ENCODE assay signal across 25 mouse cellular contexts in the genomic region with DNA sequence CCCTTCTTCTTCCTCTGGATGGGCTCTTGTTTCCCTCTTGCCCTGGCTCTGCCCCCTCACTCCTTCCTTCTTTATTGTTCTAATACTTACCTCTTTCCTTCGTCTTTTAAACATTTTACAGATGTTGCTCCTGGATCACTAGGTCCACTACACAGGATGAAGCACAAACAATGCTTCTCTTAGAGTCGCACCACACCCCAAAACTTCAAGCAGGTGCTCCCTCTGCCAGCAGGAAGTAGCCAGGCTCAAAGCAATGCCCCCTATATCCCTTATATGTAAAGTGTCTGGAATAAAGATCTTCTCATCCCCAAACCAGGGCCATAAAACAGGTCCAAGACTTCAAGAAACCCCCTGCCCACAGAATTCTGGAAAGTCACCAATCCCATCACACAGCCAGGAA.
"Had no signal": no experiment of that assay in that cellular context is flagged by ENCODE, and none has a peak within 500 bp of the region (broad histone marks: within the 10 kb centered on the region; RNA-seq: fewer than 3 reads in every experiment).

No protein-coding gene starts in this region.

- H3K4me1 ChIP-seq: limb, embryonic 13.5 days; limb, embryonic 15.5 days had no signal

- H3K4me2 ChIP-seq: heart, embryonic 13.5 days; heart, embryonic 15.5 days; hindbrain, embryonic 13.5 days; hindbrain, embryonic 15.5 days; kidney, embryonic 15.5 days; limb, embryonic 13.5 days; limb, embryonic 15.5 days; liver, embryonic 12.5 days had no signal

- H3K9me3 ChIP-seq: heart, embryonic 13.5 days; heart, embryonic 15.5 days; hindbrain, embryonic 13.5 days; hindbrain, embryonic 15.5 days; kidney, embryonic 15.5 days; limb, embryonic 13.5 days; limb, embryonic 15.5 days; liver, embryonic 12.5 days had no signal

- ATAC-seq: hindbrain, postnatal 0 days; intestine, embryonic 16.5 days; liver, embryonic 12.5 days had no signal

- H3K27ac ChIP-seq: heart, embryonic 13.5 days; heart, embryonic 15.5 days; hindbrain, embryonic 13.5 days; hindbrain, embryonic 15.5 days; hindbrain, postnatal 0 days; kidney, embryonic 15.5 days; kidney, postnatal 0 days; limb, embryonic 13.5 days; limb, embryonic 15.5 days; liver, embryonic 12.5 days; liver, embryonic 14.5 days had no signal

- H3K36me3 ChIP-seq: heart, embryonic 13.5 days; heart, embryonic 15.5 days; hindbrain, embryonic 13.5 days; hindbrain, embryonic 15.5 days; kidney, embryonic 15.5 days; limb, embryonic 13.5 days; limb, embryonic 15.5 days; liver, embryonic 12.5 days had no signal

- H3K9ac ChIP-seq: heart, embryonic 13.5 days; heart, embryonic 15.5 days; hindbrain, embryonic 13.5 days; hindbrain, embryonic 15.5 days; kidney, embryonic 15.5 days; limb, embryonic 13.5 days; limb, embryonic 15.5 days; liver, embryonic 12.5 days; liver, embryonic 14.5 days had no signal

- H3K27me3 ChIP-seq: heart, embryonic 13.5 days; hindbrain, embryonic 15.5 days; kidney, embryonic 15.5 days; limb, embryonic 13.5 days; limb, embryonic 15.5 days had no signal

- H3K4me3 ChIP-seq: heart, embryonic 13.5 days; heart, embryonic 15.5 days; hindbrain, embryonic 13.5 days; hindbrain, embryonic 15.5 days; kidney, embryonic 15.5 days; limb, embryonic 13.5 days; limb, embryonic 15.5 days; liver, embryonic 12.5 days had no signal

- DNase-seq: gastrocnemius, postnatal 10 days; gastrocnemius, postnatal 25 days; heart, adult 18-20 months; heart, postnatal 14 days; heart, postnatal 36 days; kidney, adult 11 months; kidney, adult 2 months; kidney, adult 9 months; kidney, postnatal 14 days; kidney, postnatal 36 days; layer of hippocampus, adult 9-11 months; layer of hippocampus, postnatal 36 days; left cerebral cortex, postnatal 4 days had no signal
